Mouse (Mus musculus): ENCODE measurements around the gene Celf1. TPM values are rescaled to one million over a fixed set of nuclear protein-coding genes. Genes with fewer than 3 reads are reported as not detected.
A peak's percentile ranks its signal among the peaks of the same experiment; 100 is the strongest.

The Celf1 gene
- polyA plus RNA-seq, 1 experiment, result 48.6 TPM

DNA sequence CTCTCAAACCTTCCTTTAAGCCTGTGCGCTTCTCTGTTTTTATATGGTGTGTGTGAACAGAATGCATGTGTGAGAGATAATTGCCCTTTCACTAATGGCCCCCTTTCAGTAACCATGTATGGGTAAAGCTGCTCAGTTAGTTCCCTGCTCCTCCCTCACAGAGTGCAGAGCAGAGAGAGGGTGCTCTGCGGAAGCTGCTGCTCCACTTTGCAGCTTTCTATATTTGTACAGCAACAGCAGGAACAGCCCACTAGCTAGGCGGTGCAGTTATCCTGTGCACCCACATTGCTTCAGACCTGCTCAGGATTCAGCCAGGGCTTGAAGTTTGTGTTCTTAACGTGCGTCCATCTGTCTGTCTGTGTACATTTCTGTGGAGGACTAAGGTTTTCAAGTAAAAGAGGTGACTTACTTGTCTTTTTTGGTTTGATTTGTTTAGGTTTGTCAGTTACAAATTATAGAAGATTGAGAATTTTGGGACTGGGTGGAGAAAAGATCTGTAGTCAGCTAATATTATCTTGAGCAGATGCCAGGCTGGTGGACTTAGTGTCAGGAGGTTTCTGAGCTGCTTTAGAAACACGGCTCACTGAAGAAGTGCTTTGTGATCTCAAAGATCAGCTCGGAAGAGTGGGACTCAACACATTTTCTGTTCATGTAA is 24.8 kb downstream of the Celf1 start:
- Histone ChIP-seq H3K4me3 (ENCODE audit: insufficient read depth, low read length) (peak overlapping the region; percentile 45), H3K27ac (ENCODE audit: insufficient read depth, low read depth, low read length) (peak overlapping the region; percentile 88), H3K4me1 (ENCODE audit: control insufficient read depth, insufficient read depth, low read length) (peaks cover 38% of the 10 kb centered on the region)
- TF ChIP-seq POLR2A (IDR thresholded peaks at IDR 0.05; ENCODE audit: borderline replicate concordance, low read depth, low read length) (no peak), CTCF (IDR thresholded peaks at IDR 0.05; ENCODE audit: low read depth, low read length) (no peak)

DNA sequence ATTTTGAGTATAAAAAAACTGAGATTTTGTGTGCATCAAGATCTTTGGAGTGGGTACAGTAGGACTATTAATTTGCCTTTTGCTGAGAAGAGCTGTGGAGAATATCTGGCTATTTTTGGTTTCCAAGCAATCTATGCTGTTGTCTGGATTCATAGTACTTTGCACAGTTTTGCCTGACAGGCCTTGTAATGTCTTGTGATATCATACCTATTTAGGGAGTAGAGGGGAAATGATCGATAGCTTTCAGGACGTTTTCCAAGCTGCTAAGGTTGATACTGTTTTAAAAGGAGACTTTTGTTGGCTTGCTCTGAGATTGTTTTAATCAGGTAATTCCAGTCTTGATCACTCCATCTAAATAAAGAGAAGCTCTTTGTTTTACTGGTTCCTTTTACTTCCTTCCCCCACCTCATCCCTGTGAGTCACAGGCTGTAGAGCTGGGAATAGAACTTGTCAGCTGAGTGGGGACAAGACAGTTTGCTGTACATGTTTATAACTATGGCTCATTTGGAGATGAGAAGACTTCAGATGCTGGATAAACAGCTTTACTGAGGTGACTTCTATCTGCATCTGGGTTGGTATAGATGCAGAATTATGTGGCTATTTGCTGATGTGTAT is 25.4 kb downstream of the Celf1 start:
- no peak for TF ChIP-seq POLR2A (IDR thresholded peaks at IDR 0.05; ENCODE audit: borderline replicate concordance, low read depth, low read length)
- no peak for TF ChIP-seq CTCF (IDR thresholded peaks at IDR 0.05; ENCODE audit: low read depth, low read length)
- Histone ChIP-seq H3K27ac (ENCODE audit: insufficient read depth, low read depth, low read length) (peak overlapping the region; percentile 88), H3K4me1 (ENCODE audit: control insufficient read depth, insufficient read depth, low read length) (peaks cover 40% of the 10 kb centered on the region), H3K4me3 (ENCODE audit: insufficient read depth, low read length) (peak overlapping the region; percentile 45)

DNA sequence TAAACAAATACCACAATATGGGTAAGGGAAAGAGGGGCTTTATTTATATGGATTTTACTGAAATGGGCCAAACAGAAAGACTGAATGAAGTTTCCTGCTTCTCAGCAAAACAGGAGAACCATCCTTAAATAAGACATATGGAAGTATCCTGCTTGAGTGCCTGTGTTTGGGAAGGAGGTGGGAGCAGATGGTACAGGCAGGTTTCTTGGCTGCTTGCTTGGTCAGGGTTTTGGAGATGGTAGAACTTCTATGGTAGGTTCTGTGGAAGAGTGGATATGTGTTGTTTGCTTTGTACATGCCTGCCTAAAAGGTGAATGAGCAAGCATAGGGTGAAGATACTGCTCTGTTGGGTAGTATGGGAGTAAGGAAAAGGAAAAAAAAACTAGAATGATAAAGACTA is 30.4 kb downstream of the Celf1 start:
- Histone ChIP-seq H3K4me1 (ENCODE audit: control insufficient read depth, insufficient read depth, low read length) (peaks cover 26% of the 10 kb centered on the region), H3K27ac (ENCODE audit: insufficient read depth, low read depth, low read length) (no peak overlapping the region), H3K4me3 (ENCODE audit: insufficient read depth, low read length) (no peak overlapping the region)
- TF ChIP-seq CTCF (IDR thresholded peaks at IDR 0.05; ENCODE audit: low read depth, low read length) (no peak), POLR2A (IDR thresholded peaks at IDR 0.05; ENCODE audit: borderline replicate concordance, low read depth, low read length) (no peak)

GRCm38 (mm10) chr2:90974101-90974500 is 33.9 kb downstream of the Celf1 start:
- TF ChIP-seq POLR2A (IDR thresholded peaks at IDR 0.05; ENCODE audit: borderline replicate concordance, low read depth, low read length), result no peak
- TF ChIP-seq CTCF (IDR thresholded peaks at IDR 0.05; ENCODE audit: low read depth, low read length), result no peak
- Histone ChIP-seq H3K4me3 (ENCODE audit: insufficient read depth, low read length) (no peak overlapping the region), H3K27ac (ENCODE audit: insufficient read depth, low read depth, low read length) (no peak overlapping the region), H3K4me1 (ENCODE audit: control insufficient read depth, insufficient read depth, low read length) (peaks cover 19% of the 10 kb centered on the region)

- TF ChIP-seq CTCF (IDR thresholded peaks at IDR 0.05; ENCODE audit: low read depth, low read length) (no peak), POLR2A (IDR thresholded peaks at IDR 0.05; ENCODE audit: borderline replicate concordance, low read depth, low read length) (no peak)
- H3K4me3 ChIP-seq (ENCODE audit: insufficient read depth, low read length), result no peak overlapping the region
- H3K27ac ChIP-seq (ENCODE audit: insufficient read depth, low read depth, low read length), result no peak overlapping the region
- peaks cover 15% of the 10 kb centered on the region for H3K4me1 ChIP-seq (ENCODE audit: control insufficient read depth, insufficient read depth, low read length)
These were observed 35.1 kb downstream of the Celf1 start for GRCm38 (mm10) chr2:90975181-90975835.

- peaks cover 12% of the 10 kb centered on the region for H3K4me1 ChIP-seq (ENCODE audit: control insufficient read depth, insufficient read depth, low read length)
- TF ChIP-seq POLR2A (IDR thresholded peaks at IDR 0.05; ENCODE audit: borderline replicate concordance, low read depth, low read length) (no peak), CTCF (IDR thresholded peaks at IDR 0.05; ENCODE audit: low read depth, low read length) (no peak)
- no peak overlapping the region for H3K27ac ChIP-seq (ENCODE audit: insufficient read depth, low read depth, low read length)
- no peak overlapping the region for H3K4me3 ChIP-seq (ENCODE audit: insufficient read depth, low read length)
These were observed 36.4 kb downstream of the Celf1 start for GRCm38 (mm10) chr2:90976590-90976989.

GRCm38 (mm10) chr2:90977291-90977690 is 37.1 kb downstream of the Celf1 start:
- Histone ChIP-seq H3K27ac (ENCODE audit: insufficient read depth, low read depth, low read length) (no peak overlapping the region), H3K4me3 (ENCODE audit: insufficient read depth, low read length) (no peak overlapping the region), H3K4me1 (ENCODE audit: control insufficient read depth, insufficient read depth, low read length) (peaks cover 12% of the 10 kb centered on the region)
- no peak for TF ChIP-seq POLR2A (IDR thresholded peaks at IDR 0.05; ENCODE audit: borderline replicate concordance, low read depth, low read length)
- no peak for TF ChIP-seq CTCF (IDR thresholded peaks at IDR 0.05; ENCODE audit: low read depth, low read length)

DNA sequence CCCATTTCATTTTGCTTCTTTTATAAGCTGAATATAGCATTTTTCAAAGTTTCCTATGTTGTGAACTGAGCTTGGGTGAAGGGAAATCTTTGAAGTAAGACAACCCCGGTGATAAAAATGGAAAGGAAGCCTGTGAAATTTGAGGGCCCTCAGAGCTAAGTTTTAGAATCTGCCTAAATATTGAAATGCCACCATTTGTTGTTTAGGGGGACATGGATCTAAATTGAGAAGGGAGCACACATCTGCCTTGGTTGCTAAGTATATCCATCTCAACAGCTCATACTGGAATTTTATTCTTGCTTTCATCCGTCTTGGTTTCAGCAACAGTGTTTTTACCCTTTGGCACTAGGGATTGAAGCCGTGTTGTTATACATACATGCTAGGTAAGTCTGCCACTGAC is 45.9 kb downstream of the Celf1 start:
- Histone ChIP-seq H3K4me1 (ENCODE audit: control insufficient read depth, insufficient read depth, low read length) (peaks cover 16% of the 10 kb centered on the region), H3K27ac (ENCODE audit: insufficient read depth, low read depth, low read length) (no peak overlapping the region), H3K4me3 (ENCODE audit: insufficient read depth, low read length) (no peak overlapping the region)
- TF ChIP-seq POLR2A (IDR thresholded peaks at IDR 0.05; ENCODE audit: borderline replicate concordance, low read depth, low read length), result no peak
- no peak for TF ChIP-seq CTCF (IDR thresholded peaks at IDR 0.05; ENCODE audit: low read depth, low read length)

- no peak for TF ChIP-seq CTCF (IDR thresholded peaks at IDR 0.05; ENCODE audit: low read depth, low read length)
- no peak for TF ChIP-seq POLR2A (IDR thresholded peaks at IDR 0.05; ENCODE audit: borderline replicate concordance, low read depth, low read length)
- H3K4me1 ChIP-seq (ENCODE audit: control insufficient read depth, insufficient read depth, low read length), result peaks cover 6% of the 10 kb centered on the region; the same call in 1 of the 2 replicates
- H3K27ac ChIP-seq (ENCODE audit: insufficient read depth, low read depth, low read length), result no peak overlapping the region
- H3K4me3 ChIP-seq (ENCODE audit: insufficient read depth, low read length), result no peak overlapping the region
These were observed 68.4 kb downstream of the Celf1 start for GRCm38 (mm10) chr2:91008536-91008935.

DNA sequence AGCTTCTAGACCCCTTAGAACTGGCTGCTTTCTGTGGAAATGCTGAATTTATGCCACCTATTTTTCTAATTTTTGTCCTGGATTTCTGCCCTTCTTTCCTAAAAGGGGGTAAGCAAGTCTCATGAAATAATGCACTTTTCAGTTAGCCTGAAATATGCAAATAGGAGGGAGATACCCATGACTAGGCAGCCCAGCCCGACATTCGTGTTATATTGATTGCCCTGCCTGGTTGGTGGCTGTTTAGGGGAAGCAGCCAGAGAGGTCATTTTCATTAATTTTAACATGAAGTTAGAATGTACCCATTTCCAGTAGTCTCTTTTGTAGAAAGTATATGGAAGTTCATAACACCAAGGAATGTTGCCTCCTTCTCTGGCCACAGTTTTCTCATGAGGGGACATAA is 73.7 kb downstream of the Celf1 start:
- H3K4me3 ChIP-seq (ENCODE audit: insufficient read depth, low read length), result no peak overlapping the region
- no peak overlapping the region for H3K27ac ChIP-seq (ENCODE audit: insufficient read depth, low read depth, low read length)
- TF ChIP-seq CTCF (IDR thresholded peaks at IDR 0.05; ENCODE audit: low read depth, low read length), result no peak
- no peak for TF ChIP-seq POLR2A (IDR thresholded peaks at IDR 0.05; ENCODE audit: borderline replicate concordance, low read depth, low read length)
- H3K4me1 ChIP-seq (ENCODE audit: control insufficient read depth, insufficient read depth, low read length), result no peaks in the 10 kb centered on the region

All from bone marrow macrophage, adult 2 months (primary cell).